Mouse (Mus musculus) forebrain, embryonic 10.5 days (tissue): ENCODE results near the gene Lrig1. TPM values are rescaled to one million over a fixed set of nuclear protein-coding genes. Genes with fewer than 3 reads are reported as not detected.
A peak's percentile ranks its signal among the peaks of the same experiment; 100 is the strongest.

Source experiments
- DNase-seq: peaks from one replicate; pipeline ENCODE4 v3.0.0-alpha.2; 2017; ENCODE audit warnings: low spot score; ENCODE audit errors: extremely low spot score
- H3K27ac ChIP-seq: fragments of 300-500 bp; sonication (generic); 2 replicates; pipeline ENCODE4 v1.5.1; 2016; ENCODE audit warnings: mild to moderate bottlenecking
- H3K27me3 ChIP-seq: fragments of 300-500 bp; sonication (generic); 2 replicates; pipeline ENCODE4 v1.6.1; 2016; ENCODE audit warnings: mild to moderate bottlenecking; ENCODE audit not compliant: poor library complexity, severe bottlenecking
- H3K36me3 ChIP-seq: fragments of 300-500 bp; sonication (generic); replicated peaks from 2 replicates; pipeline ENCODE4 v1.6.1; 2016; ENCODE audit warnings: mild to moderate bottlenecking, moderate library complexity
- H3K4me1 ChIP-seq: fragments of 300-500 bp; sonication (generic); 2 replicates; pipeline ENCODE4 v1.6.1; 2016
- H3K4me3 ChIP-seq: fragments of 300-500 bp; sonication (generic); 2 replicates; pipeline ENCODE4 v1.5.1; 2016; ENCODE audit warnings: mild to moderate bottlenecking, moderate library complexity
- H3K9me3 ChIP-seq: fragments of 300-500 bp; sonication (generic); 2 replicates; pipeline ENCODE4 v1.6.1; 2016; ENCODE audit warnings: mild to moderate bottlenecking, moderate library complexity
- WGBS: fragments of 180-500 bp; shearing (Covaris S2); methylation state at CpG from one replicate; pipeline ENCODE4 v1.1.7; 2016; 5-methylcytosine and 5-hydroxymethylcytosine counted together
- polyA plus RNA-seq: library from polyadenylated mRNA; unstranded; fragments of >200 nt; fragmentation: Nextera tagmentation; extraction: Ambion mirVana; gene quantifications from 2 replicates; pipeline ENCODE4 v1.2.1, GENCODE M21; 2016

Gene Lrig1
- polyA plus RNA-seq, 1 experiment from 2014 or later = 20.6 TPM

GRCm38 (mm10) chr6:94714815-94715644, 15.1 kb upstream of the Lrig1 start:
- Histone ChIP-seq H3K27me3 (no peaks in the 10 kb centered on the region), H3K4me3 (no peak overlapping the region), H3K27ac (peak overlapping the region; percentile 70; the same call in 1 of the 2 replicates), H3K9me3 (no peaks in the 10 kb centered on the region), H3K36me3 (no peaks in the 10 kb centered on the region), H3K4me1 (peaks cover 35% of the 10 kb centered on the region)
- WGBS = 55% methylated on average over 13 of the region's 13 CpGs
- no peak for DNase-seq

GRCm38 (mm10) chr6:94709832-94710231, 9.9 kb upstream of the Lrig1 start:
- no peaks in the 10 kb centered on the region for H3K27me3 ChIP-seq
- no peaks in the 10 kb centered on the region for H3K36me3 ChIP-seq
- H3K9me3 ChIP-seq = no peaks in the 10 kb centered on the region
- no peak for DNase-seq
- no peak overlapping the region for H3K27ac ChIP-seq
- WGBS = 78% methylated on average over 3 of the region's 3 CpGs
- H3K4me1 ChIP-seq = peaks cover 7% of the 10 kb centered on the region
- H3K4me3 ChIP-seq = no peak overlapping the region

GRCm38 (mm10) chr6:94709150-94709549, 9.2 kb upstream of the Lrig1 start:
- H3K4me3 ChIP-seq = no peak overlapping the region
- 0 out of 2 replicates have a peak, but pooled peaks cover 4% of the 10 kb centered on the region for H3K27me3 ChIP-seq
- H3K27ac ChIP-seq = no peak overlapping the region
- H3K9me3 ChIP-seq = no peaks in the 10 kb centered on the region
- WGBS = 94% methylated on average over 1 of the region's 1 CpGs
- no peak for DNase-seq
- peaks cover under 1% of the 10 kb centered on the region; the same call in 1 of the 2 replicates for H3K4me1 ChIP-seq
- H3K36me3 ChIP-seq = no peaks in the 10 kb centered on the region

DNA sequence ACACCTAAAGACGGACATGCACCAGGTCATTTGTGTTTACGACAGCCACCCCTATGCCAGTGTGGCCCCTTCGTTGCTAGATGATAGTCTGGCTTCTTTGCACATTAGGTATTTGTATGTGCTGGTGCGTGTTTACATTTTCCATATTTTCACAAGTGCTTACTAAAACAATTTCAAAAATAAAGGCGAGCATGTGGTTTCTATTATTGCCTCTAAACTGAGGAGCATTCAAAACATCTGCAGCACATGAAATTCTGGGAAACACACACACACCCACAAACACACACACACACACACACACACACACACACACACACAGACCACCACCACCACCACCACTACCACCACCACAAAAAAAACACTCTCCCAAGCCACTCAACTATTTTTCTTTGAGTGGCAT, 7.3 kb upstream of the Lrig1 start:
- DNase-seq = no peak
- peaks cover under 1% of the 10 kb centered on the region; the same call in 1 of the 2 replicates for H3K4me1 ChIP-seq
- WGBS = 87% methylated on average over 5 of the region's 5 CpGs
- no peak overlapping the region for H3K27ac ChIP-seq
- H3K4me3 ChIP-seq = no peak overlapping the region
- H3K36me3 ChIP-seq = no peaks in the 10 kb centered on the region
- no peaks in the 10 kb centered on the region for H3K9me3 ChIP-seq
- H3K27me3 ChIP-seq = peaks cover 14% of the 10 kb centered on the region

GRCm38 (mm10) chr6:94705931-94706330, 6.0 kb upstream of the Lrig1 start:
- 52% methylated on average over 1 of the region's 1 CpGs for WGBS
- no peak for DNase-seq
- no peak overlapping the region for H3K27ac ChIP-seq
- peaks cover 19% of the 10 kb centered on the region for H3K27me3 ChIP-seq
- no peaks in the 10 kb centered on the region for H3K36me3 ChIP-seq
- no peak overlapping the region for H3K4me3 ChIP-seq
- no peaks in the 10 kb centered on the region for H3K9me3 ChIP-seq
- peaks cover 14% of the 10 kb centered on the region for H3K4me1 ChIP-seq

DNA sequence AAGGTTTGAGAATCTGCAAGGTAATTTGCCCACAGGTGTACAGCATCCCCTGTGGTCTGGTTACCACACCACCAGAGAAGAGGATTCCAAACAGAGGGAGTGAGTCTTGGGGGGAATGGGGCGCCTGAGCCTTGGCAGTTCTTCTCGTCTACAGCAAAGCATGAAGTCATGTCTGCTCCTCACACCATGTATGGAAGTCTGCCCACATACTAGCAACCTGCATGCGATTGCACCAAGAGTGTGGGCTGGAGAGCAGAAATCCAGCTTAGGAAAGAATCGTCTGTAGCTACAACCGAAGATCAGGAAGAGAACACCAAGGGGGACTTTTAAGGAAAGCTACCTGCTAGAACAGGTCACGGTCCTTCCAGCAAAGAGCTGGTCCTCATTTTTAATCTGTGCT, 3.0 kb upstream of the Lrig1 start:
- DNase-seq = no peak
- no peak overlapping the region for H3K4me3 ChIP-seq
- peaks cover 19% of the 10 kb centered on the region for H3K27me3 ChIP-seq
- WGBS = 89% methylated on average over 6 of the region's 6 CpGs
- H3K36me3 ChIP-seq = no peaks in the 10 kb centered on the region
- H3K4me1 ChIP-seq = peaks cover 42% of the 10 kb centered on the region
- no peak overlapping the region for H3K27ac ChIP-seq
- H3K9me3 ChIP-seq = no peaks in the 10 kb centered on the region

DNA sequence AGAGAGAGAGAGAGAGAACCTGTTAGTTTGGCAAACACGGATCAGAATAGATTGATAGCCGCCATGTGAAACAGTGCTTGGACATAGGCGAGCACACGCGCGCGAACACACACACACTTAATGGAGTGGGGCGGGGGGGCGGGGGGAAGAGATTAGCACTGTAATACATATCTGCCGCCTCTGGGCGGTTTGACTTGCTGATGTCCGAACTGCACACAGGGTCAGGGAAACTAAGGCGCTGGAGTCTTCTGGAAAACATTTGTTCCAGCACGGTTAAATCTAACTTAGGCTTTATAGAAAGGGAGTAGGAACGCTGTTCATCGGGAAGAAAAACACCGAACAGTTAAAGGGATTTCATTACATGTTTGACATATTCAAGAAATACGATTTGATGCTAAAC, 1.1 kb upstream of the Lrig1 start:
- peaks cover 19% of the 10 kb centered on the region for H3K27me3 ChIP-seq
- H3K27ac ChIP-seq = peak overlapping the region; percentile 98
- 4% methylated on average over 18 of the region's 18 CpGs for WGBS
- no peaks in the 10 kb centered on the region for H3K36me3 ChIP-seq
- DNase-seq = peak; percentile 50
- peak overlapping the region; percentile 98 for H3K4me3 ChIP-seq
- H3K9me3 ChIP-seq = no peaks in the 10 kb centered on the region
- peaks cover 62% of the 10 kb centered on the region for H3K4me1 ChIP-seq

GRCm38 (mm10) chr6:94700612-94701011, 654 bp upstream of the Lrig1 start:
- no peaks in the 10 kb centered on the region for H3K36me3 ChIP-seq
- H3K4me1 ChIP-seq = peaks cover 66% of the 10 kb centered on the region
- no peaks in the 10 kb centered on the region for H3K9me3 ChIP-seq
- H3K27me3 ChIP-seq = peaks cover 19% of the 10 kb centered on the region
- H3K27ac ChIP-seq = peak overlapping the region; percentile 98
- H3K4me3 ChIP-seq = peak overlapping the region; percentile 98
- WGBS = under 1% methylated on average over 8 of the region's 8 CpGs
- peak; percentile 67 for DNase-seq

DNA sequence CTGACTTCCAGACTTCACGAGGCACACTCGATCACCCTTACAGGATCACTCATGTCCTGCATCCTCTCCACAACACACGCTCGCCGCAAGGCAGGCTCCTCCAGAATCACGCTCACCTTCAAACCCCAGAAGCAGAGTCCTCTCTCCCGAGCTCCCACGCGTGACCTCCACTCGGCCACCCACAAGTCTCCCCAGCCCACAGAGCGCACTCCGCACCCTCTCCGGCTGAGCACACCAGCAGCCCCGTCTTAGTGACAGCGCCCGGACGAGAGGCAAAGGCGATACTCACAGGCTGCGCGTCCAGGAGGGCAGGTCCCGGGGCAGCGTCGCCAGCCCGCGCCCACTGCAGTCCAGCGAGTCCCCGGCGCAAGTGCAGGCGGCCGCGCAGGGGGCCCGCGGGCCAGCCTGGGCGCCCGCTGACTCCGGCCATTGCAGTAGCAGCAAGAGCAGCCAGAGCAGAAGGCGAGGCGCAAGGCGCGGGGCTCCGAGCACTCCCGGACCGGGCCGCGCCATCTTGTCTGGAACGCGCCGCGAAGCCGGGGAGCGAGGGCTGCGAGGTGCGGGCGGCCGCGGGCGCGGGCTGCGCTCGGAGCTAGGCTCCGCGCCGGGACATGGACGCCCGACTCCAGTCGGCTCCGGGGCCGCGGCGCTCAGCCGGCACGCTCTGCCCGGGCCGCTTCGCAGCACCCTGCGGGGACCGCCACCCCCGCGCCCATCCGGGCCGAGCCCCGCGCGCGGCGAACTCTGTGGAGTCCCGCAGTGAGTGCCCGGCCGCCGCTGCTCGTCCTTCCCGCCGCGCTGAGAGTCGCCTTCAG, 578 bp downstream of the Lrig1 start:
- Histone ChIP-seq H3K4me3 (peak overlapping the region; percentile 98), H3K27ac (peak overlapping the region; percentile 98), H3K9me3 (no peaks in the 10 kb centered on the region), H3K4me1 (peaks cover 78% of the 10 kb centered on the region), H3K27me3 (peaks cover 18% of the 10 kb centered on the region), H3K36me3 (0 out of 2 replicates have a peak, but pooled peaks cover 3% of the 10 kb centered on the region)
- peak; percentile 51 for DNase-seq
- under 1% methylated on average over 95 of the region's 95 CpGs for WGBS

- Histone ChIP-seq H3K27me3 (peaks cover 15% of the 10 kb centered on the region), H3K4me1 (peaks cover 86% of the 10 kb centered on the region), H3K27ac (peak overlapping the region; percentile 98), H3K36me3 (0 out of 2 replicates have a peak, but pooled peaks cover 3% of the 10 kb centered on the region), H3K9me3 (no peaks in the 10 kb centered on the region), H3K4me3 (peak overlapping the region; percentile 98)
- WGBS = 5% methylated on average over 11 of the region's 11 CpGs
- no peak for DNase-seq
Measured at GRCm38 (mm10) chr6:94698509-94699172, 1.3 kb downstream of the Lrig1 start.

GRCm38 (mm10) chr6:94697423-94697822, 2.5 kb downstream of the Lrig1 start:
- peaks cover 98% of the 10 kb centered on the region for H3K4me1 ChIP-seq
- 70% methylated on average over 1 of the region's 1 CpGs for WGBS
- peak overlapping the region; percentile 98 for H3K4me3 ChIP-seq

More at GRCm38 (mm10) chr6:94697423-94697822, 2.5 kb downstream of the Lrig1 start:
- 0 out of 2 replicates have a peak, but pooled peaks cover 7% of the 10 kb centered on the region for H3K27me3 ChIP-seq
- 0 out of 2 replicates have a peak, but pooled peaks cover 3% of the 10 kb centered on the region for H3K36me3 ChIP-seq
- H3K9me3 ChIP-seq = no peaks in the 10 kb centered on the region
- DNase-seq = no peak
- H3K27ac ChIP-seq = no peak overlapping the region
